Mouse (Mus musculus) lung, postnatal 0 days (tissue): Measurements from ENCODE around the gene Mss51. TPM values are rescaled to one million over a fixed set of nuclear protein-coding genes. Genes with fewer than 3 reads are reported as not detected.

Experiments
- ATAC-seq: fragments of 200-750 bp; cut with Nextera tagmentation; 2 replicates; pipeline ENCODE4 v1.8.0; 2017; ENCODE audit warnings: moderate library complexity
- DNase-seq: peaks from one replicate; pipeline ENCODE4 v3.0.0-alpha.2; 2016; ENCODE audit warnings: low spot score
- H3K27ac ChIP-seq: fragments of 300-500 bp; sonication (generic); 2 replicates; pipeline ENCODE4 v1.5.1; 2014; ENCODE audit warnings: antibody characterized with exemption, mild to moderate bottlenecking, low read length, mixed read lengths
- H3K27me3 ChIP-seq: fragments of 300-500 bp; sonication (generic); replicated peaks from 2 replicates; pipeline ENCODE4 v1.6.1; 2014; ENCODE audit warnings: low read length, mixed read lengths; ENCODE audit not compliant: insufficient read depth
- H3K36me3 ChIP-seq: fragments of 300-500 bp; sonication (generic); 2 replicates; pipeline ENCODE4 v1.6.1; 2014; ENCODE audit warnings: low read length, mixed read lengths; ENCODE audit not compliant: insufficient read depth
- H3K4me1 ChIP-seq: fragments of 300-500 bp; sonication (generic); 2 replicates; pipeline ENCODE4 v1.6.1; 2014; ENCODE audit warnings: antibody characterized with exemption, low read depth, low read length, mixed read lengths; ENCODE audit not compliant: insufficient read depth
- H3K4me2 ChIP-seq: fragments of 300-500 bp; sonication (generic); replicated peaks from 2 replicates; pipeline ENCODE4 v1.6.1; 2014; ENCODE audit warnings: low read depth, mild to moderate bottlenecking, low read length, moderate library complexity, mixed read lengths
- H3K4me3 ChIP-seq: fragments of 300-500 bp; sonication (generic); 2 replicates; pipeline ENCODE4 v1.5.1; 2014; ENCODE audit warnings: low read depth, low read length
- H3K9ac ChIP-seq: fragments of 300-500 bp; sonication (generic); replicated peaks from 2 replicates; pipeline ENCODE4 v1.6.1; 2014; ENCODE audit warnings: low read depth, mild to moderate bottlenecking
- H3K9me3 ChIP-seq: fragments of 300-500 bp; sonication (generic); 2 replicates; pipeline ENCODE4 v1.6.1; 2016; ENCODE audit warnings: low read length, mixed read lengths
- CTCF ChIP-seq: IDR thresholded peaks from 2 replicates; pipeline ENCODE4 v1.5.1; 2016; ENCODE audit warnings: antibody characterized with exemption, mild to moderate bottlenecking
- EP300 ChIP-seq: IDR thresholded peaks from 2 replicates; pipeline ENCODE4 v1.6.1; 2016; ENCODE audit warnings: antibody characterized with exemption, mild to moderate bottlenecking, control low read depth
- WGBS: fragments of 180-500 bp; shearing (Covaris S2); extraction: QIAGEN DNeasy Blood & Tissue Kit; methylation state at CpG from one replicate; pipeline ENCODE4 v1.1.7; 2014; 5-methylcytosine and 5-hydroxymethylcytosine counted together
- polyA plus RNA-seq: library from polyadenylated mRNA; unstranded; fragments of >200 nt; fragmentation: Nextera tagmentation; extraction: Ambion mirVana; gene quantifications from 2 replicates; pipeline ENCODE4 v1.2.1, GENCODE M21; 2015

The Mss51 gene
- polyA plus RNA-seq, 1 experiment from 2014 or later: 0.20 TPM

DNA sequence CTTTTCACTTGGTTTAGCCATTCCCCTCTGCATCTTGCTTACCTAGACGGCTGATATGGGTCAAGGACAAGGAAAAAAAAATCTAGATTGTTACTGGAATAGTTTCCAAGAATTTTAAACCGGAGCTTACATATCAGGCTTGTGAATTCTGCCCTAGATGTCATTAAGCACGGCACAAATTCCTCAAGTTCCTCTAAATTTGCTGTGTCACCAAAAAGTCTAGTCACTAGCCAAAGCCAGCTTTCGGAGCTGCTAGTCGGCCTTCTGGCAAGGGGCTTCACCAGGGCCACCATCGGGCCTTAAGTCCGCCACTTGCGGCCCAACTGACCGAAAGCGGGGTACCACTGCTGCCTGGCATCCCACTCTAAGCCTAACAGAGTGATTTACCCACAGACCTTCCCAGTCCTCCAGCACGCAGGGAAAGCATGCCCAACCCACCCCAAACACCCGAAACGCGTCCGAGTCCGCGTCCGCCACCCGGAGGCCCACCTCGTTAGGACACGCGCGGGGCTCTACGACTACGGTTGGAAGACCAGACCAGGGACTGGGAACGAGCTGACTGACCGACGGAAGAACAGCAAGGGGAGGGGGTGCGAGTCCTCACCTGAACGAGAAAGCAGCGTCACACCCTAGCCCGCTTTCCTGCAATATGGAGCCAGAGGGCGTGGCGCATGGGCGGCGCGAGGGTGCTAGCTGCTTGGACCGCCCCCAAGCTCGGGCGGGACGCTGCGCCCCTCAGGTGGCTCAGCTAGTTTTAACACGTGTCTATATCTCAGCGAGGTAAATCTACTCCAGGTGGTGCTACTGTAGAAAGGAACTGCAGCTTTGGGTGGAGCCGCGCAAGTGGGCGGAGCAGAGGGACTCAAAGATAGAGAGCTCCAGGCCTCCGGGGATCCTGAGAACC, 17.2 kb downstream of the Mss51 start, which contains the start of gene Anxa7:
Anxa7 (minus strand) TSS at position 843 of the 904 bp plus-strand sequence.
- no peaks in the 10 kb centered on the region for H3K9me3 ChIP-seq
- WGBS: under 1% methylated on average over 48 of the region's 48 CpGs
- TF ChIP-seq CTCF: peak; percentile 50
- no peak for TF ChIP-seq EP300
- 0 out of 2 replicates have a peak, but pooled peaks cover 3% of the 10 kb centered on the region for H3K4me1 ChIP-seq
- ATAC-seq (peak; percentile 91), DNase-seq (peak; percentile 93)
- H3K4me3 ChIP-seq: peak within 1 kb of the TSS; percentile 84
- H3K27me3 ChIP-seq: no peaks in the 10 kb centered on the region
- H3K9ac ChIP-seq: peak within 1 kb of the TSS; percentile 76
- H3K4me2 ChIP-seq: peak within 1 kb of the TSS; percentile 82
- peak within 1 kb of the TSS; percentile 93 for H3K27ac ChIP-seq
- H3K36me3 ChIP-seq: no peaks in the 10 kb centered on the region

DNA sequence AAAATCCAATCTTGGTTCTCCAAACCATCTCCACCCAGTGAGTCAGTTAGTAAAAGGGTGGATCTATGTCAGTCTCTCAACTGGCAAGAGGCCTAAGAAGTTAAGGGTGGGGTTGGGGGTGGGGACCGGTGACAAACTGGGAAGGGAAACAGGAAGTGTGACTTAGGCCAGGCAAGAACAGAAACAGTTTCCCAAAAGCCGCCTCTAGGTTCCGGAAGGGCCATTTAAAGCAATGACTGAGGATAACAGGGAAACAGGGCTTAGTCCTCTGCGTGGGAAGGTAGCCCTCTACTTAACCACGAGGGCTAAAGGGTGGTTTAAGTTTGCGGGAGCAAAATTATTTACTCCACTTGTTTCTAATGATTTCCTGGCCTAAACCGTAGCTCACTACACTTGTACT, 17.9 kb downstream of the Mss51 start:
- peak overlapping the region; percentile 93 for H3K27ac ChIP-seq
- DNase-seq (peak; percentile 95), ATAC-seq (peak; percentile 76)
- TF ChIP-seq CTCF: no peak
- peak; percentile 55 for TF ChIP-seq EP300
- H3K9ac ChIP-seq: peak overlapping the region; percentile 76; the same call in 1 of the 2 replicates
- no peaks in the 10 kb centered on the region for H3K9me3 ChIP-seq
- no peaks in the 10 kb centered on the region for H3K36me3 ChIP-seq
- H3K27me3 ChIP-seq: no peaks in the 10 kb centered on the region
- H3K4me2 ChIP-seq: peak overlapping the region; percentile 82
- WGBS: 4% methylated on average over 7 of the region's 7 CpGs
- 0 out of 2 replicates have a peak, but pooled peaks cover 3% of the 10 kb centered on the region for H3K4me1 ChIP-seq
- H3K4me3 ChIP-seq: peak overlapping the region; percentile 84

GRCm38 (mm10) chr14:20478385-20478784, 18.3 kb downstream of the Mss51 start:
- H3K27ac ChIP-seq: peak overlapping the region; percentile 93

GRCm38 (mm10) chr14:20477261-20478025, 19.3 kb downstream of the Mss51 start:
- H3K27ac ChIP-seq: no peak overlapping the region
- TF ChIP-seq CTCF: no peak
- TF ChIP-seq EP300: no peak
- no peak overlapping the region for H3K4me2 ChIP-seq
- H3K27me3 ChIP-seq: no peaks in the 10 kb centered on the region
- H3K9ac ChIP-seq: no peak overlapping the region
- H3K9me3 ChIP-seq: no peaks in the 10 kb centered on the region
- H3K4me3 ChIP-seq: no peak overlapping the region
- ATAC-seq: no peak
- no peaks in the 10 kb centered on the region for H3K36me3 ChIP-seq
- H3K4me1 ChIP-seq: 0 out of 2 replicates have a peak, but pooled peaks cover 3% of the 10 kb centered on the region
- no peak for DNase-seq
- 60% methylated on average over 4 of the region's 4 CpGs for WGBS

More at GRCm38 (mm10) chr14:20478385-20478784, 18.3 kb downstream of the Mss51 start:
- peak overlapping the region; percentile 84; the same call in 1 of the 2 replicates for H3K4me3 ChIP-seq
- H3K27me3 ChIP-seq: no peaks in the 10 kb centered on the region
- ATAC-seq (peak; percentile 0; the same call in 1 of the 2 replicates), DNase-seq (no peak)
- no peak for TF ChIP-seq EP300
- no peak for TF ChIP-seq CTCF
- peak overlapping the region; percentile 82 for H3K4me2 ChIP-seq
- H3K36me3 ChIP-seq: no peaks in the 10 kb centered on the region
- peak overlapping the region; percentile 26; the same call in 1 of the 2 replicates for H3K9ac ChIP-seq
- H3K9me3 ChIP-seq: no peaks in the 10 kb centered on the region
- 20% methylated on average over 3 of the region's 3 CpGs for WGBS
- H3K4me1 ChIP-seq: 0 out of 2 replicates have a peak, but pooled peaks cover 3% of the 10 kb centered on the region

DNA sequence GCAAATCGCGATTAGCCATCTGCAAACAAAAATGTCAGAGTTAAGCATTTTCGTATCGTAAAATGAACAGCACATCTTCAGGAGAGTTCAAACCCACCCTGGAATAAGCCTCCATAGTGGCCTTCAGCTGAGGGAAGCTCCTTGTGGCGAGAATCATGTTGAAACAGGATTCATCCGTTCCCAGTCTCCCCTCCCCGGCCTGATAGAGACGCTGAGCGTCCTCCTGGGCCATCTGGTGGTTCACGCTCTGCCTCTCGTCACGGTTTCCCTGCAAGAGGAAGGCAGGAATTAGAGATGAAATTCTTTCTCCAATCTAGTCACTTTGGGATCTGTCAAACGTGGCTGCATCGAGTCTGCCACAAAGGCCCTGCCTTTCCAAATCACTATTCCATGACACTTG, 36.5 kb downstream of the Mss51 start:
- DNase-seq (no peak), ATAC-seq (no peak)
- 75% methylated on average over 14 of the region's 14 CpGs for WGBS
- Histone ChIP-seq H3K4me2 (no peak overlapping the region), H3K4me3 (no peak overlapping the region), H3K27me3 (no peaks in the 10 kb centered on the region), H3K9me3 (no peaks in the 10 kb centered on the region), H3K4me1 (no peaks in the 10 kb centered on the region), H3K9ac (no peak overlapping the region), H3K27ac (no peak overlapping the region), H3K36me3 (peaks cover 54% of the 10 kb centered on the region)
- TF ChIP-seq CTCF (no peak), EP300 (no peak)

GRCm38 (mm10) chr14:20458378-20458777, 38.3 kb downstream of the Mss51 start:
- WGBS: 85% methylated on average over 9 of the region's 9 CpGs
- ATAC-seq (no peak), DNase-seq (no peak)
- Histone ChIP-seq H3K27ac (no peak overlapping the region), H3K9ac (no peak overlapping the region), H3K4me3 (no peak overlapping the region), H3K27me3 (no peaks in the 10 kb centered on the region), H3K4me2 (no peak overlapping the region), H3K4me1 (no peaks in the 10 kb centered on the region), H3K36me3 (peaks cover 44% of the 10 kb centered on the region), H3K9me3 (no peaks in the 10 kb centered on the region)
- no peak for TF ChIP-seq EP300
- TF ChIP-seq CTCF: no peak
